ENCODE assay signal across 10 mouse cellular contexts in the genomic region with DNA sequence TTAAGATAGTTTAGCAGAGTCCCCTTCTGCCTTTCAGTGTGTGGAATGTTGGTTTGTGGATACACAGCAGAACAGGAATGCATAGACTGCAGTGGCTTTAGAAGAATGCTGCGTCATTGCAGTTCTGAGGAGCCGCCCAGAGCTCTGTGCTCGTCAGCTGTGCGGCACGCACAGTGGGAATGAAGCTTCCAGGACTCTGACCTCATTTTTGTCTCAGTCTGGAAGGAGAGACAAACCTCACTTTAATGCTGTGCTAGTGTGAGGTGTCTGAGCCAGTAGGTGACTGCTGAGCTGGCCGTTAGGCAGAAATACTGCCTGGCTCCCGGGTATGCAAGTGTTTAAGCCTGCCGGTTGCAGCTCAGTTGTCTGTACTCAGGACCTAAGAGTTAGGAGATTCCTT. TPM values are rescaled to one million over a fixed set of nuclear protein-coding genes. Genes with fewer than 3 reads are reported as not detected.
DNase-seq lines count a peak whose midpoint lies in the region; ATAC-seq lines count a peak whose summit lies in the region.
"Had no signal": no experiment of that assay in that cellular context is flagged by ENCODE, and none has a peak within 500 bp of the region (broad histone marks: within the 10 kb centered on the region; RNA-seq: fewer than 3 reads in every experiment).

No protein-coding gene starts in this region.

- DNase-seq in cerebellum, adult 11-12 months: peak; percentile 24
- no peak for DNase-seq in cerebellum, postnatal 14 days
- DNase-seq in skeletal muscle tissue, adult 2 months (ENCODE audit: low read depth, low spot score): peak; percentile 57
- no peak for DNase-seq in layer of hippocampus, adult 9-10 months (ENCODE audit: low spot score)

- H3K9ac ChIP-seq in intestine, embryonic 16.5 days (ENCODE audit: low read depth, low read length): no peak overlapping the region
- H3K9ac ChIP-seq in midbrain, embryonic 16.5 days (ENCODE audit: low read depth, low read length): no peak overlapping the region

- no peak overlapping the region for H3K27ac ChIP-seq in intestine, embryonic 16.5 days (ENCODE audit: low read length)
- H3K27ac ChIP-seq in midbrain, embryonic 16.5 days (ENCODE audit: low read length): no peak overlapping the region

- H3K4me3 ChIP-seq in megakaryocyte, embryonic 14.5 days (replicated peaks): peak overlapping the region; percentile 42
- H3K4me3 ChIP-seq in intestine, embryonic 16.5 days (ENCODE audit: low read length): no peak overlapping the region
- no peak overlapping the region for H3K4me3 ChIP-seq in midbrain, embryonic 16.5 days (ENCODE audit: low read depth, low read length)

- no peaks in the 10 kb centered on the region for H3K27me3 ChIP-seq in megakaryocyte, embryonic 14.5 days (replicated peaks)
- no peaks in the 10 kb centered on the region for H3K27me3 ChIP-seq in intestine, embryonic 16.5 days (replicated peaks; ENCODE audit: control insufficient read depth, insufficient read depth, low read length)
- H3K27me3 ChIP-seq in midbrain, embryonic 16.5 days (ENCODE audit: control insufficient read depth, insufficient read depth, low read depth, low read length): no peaks in the 10 kb centered on the region

- ATAC-seq in megakaryocyte, adult 5-6 weeks (ENCODE audit: poor library complexity, severe bottlenecking): no peak
- 0 out of 2 replicates have a peak, but pooled peaks have one; percentile 52 for ATAC-seq in intestine, embryonic 16.5 days
- no peak for ATAC-seq in midbrain, embryonic 16.5 days
- ATAC-seq: activated CD4-positive, CD25-positive, alpha-beta regulatory T cell, adult 4 months; forebrain, embryonic 16.5 days had no signal

- H3K9me3 ChIP-seq in megakaryocyte, embryonic 14.5 days: no peaks in the 10 kb centered on the region
- no peaks in the 10 kb centered on the region for H3K9me3 ChIP-seq in intestine, embryonic 16.5 days (ENCODE audit: control insufficient read depth, low read length)
- no peaks in the 10 kb centered on the region for H3K9me3 ChIP-seq in midbrain, embryonic 16.5 days (replicated peaks; ENCODE audit: control insufficient read depth, low read length, poor library complexity, severe bottlenecking)

- H3K4me1 ChIP-seq in megakaryocyte, embryonic 14.5 days: peaks cover 95% of the 10 kb centered on the region
- H3K4me1 ChIP-seq in intestine, embryonic 16.5 days (ENCODE audit: control insufficient read depth, insufficient read depth, low read length): no peaks in the 10 kb centered on the region
- H3K4me1 ChIP-seq in midbrain, embryonic 16.5 days (ENCODE audit: control insufficient read depth, insufficient read depth, low read length): peaks cover 2% of the 10 kb centered on the region; the same call in 1 of the 2 replicates

- 75% methylated on average over 8 of the region's 8 CpGs for WGBS in intestine, embryonic 16.5 days
- WGBS in midbrain, embryonic 16.5 days: 92% methylated on average over 8 of the region's 8 CpGs

- no peak overlapping the region for H3K4me2 ChIP-seq in intestine, embryonic 16.5 days (ENCODE audit: low read depth, low read length)
- H3K4me2 ChIP-seq in midbrain, embryonic 16.5 days (ENCODE audit: low read length): no peak overlapping the region

- H3K36me3 ChIP-seq in megakaryocyte, embryonic 14.5 days (replicated peaks; ENCODE audit: low read length): peaks cover 100% of the 10 kb centered on the region
- H3K36me3 ChIP-seq in intestine, embryonic 16.5 days (ENCODE audit: control insufficient read depth, insufficient read depth, low read length): peaks cover 12% of the 10 kb centered on the region
- peaks cover 43% of the 10 kb centered on the region for H3K36me3 ChIP-seq in midbrain, embryonic 16.5 days (ENCODE audit: control insufficient read depth, insufficient read depth, low read length)

RNA-seq across cellular contexts. Expression of a gene that starts 8.3 kb away (rescaled TPM):
- polyA plus RNA-seq in megakaryocyte, embryonic 14.5 days (2012; ENCODE audit: insufficient read depth, low replicate concordance): 16.4 and 76.5 TPM in 2 replicates
- total RNA-seq in megakaryocyte, adult 5-6 weeks (2015): 18.7 and 22.8 TPM in 2 replicates
- total RNA-seq in megakaryocyte, adult 5-6 weeks (2017): 52.4 and 70.8 TPM in 2 replicates
- polyA plus RNA-seq in intestine, embryonic 16.5 days (2015; fragmentation: Nextera tagmentation; extraction: Ambion mirVana): 28.8 and 30.4 TPM in 2 replicates
- polyA plus RNA-seq in midbrain, embryonic 16.5 days (2015; fragmentation: Nextera tagmentation; extraction: Ambion mirVana): 64.5 and 67.6 TPM in 2 replicates

Comparison
In these comparisons a context has a peak if more than half of its experiments do, and no peak if none do; other contexts are left out.
1. DNase-seq: peak in cerebellum, adult 11-12 months (single experiment) and skeletal muscle tissue, adult 2 months (single experiment); none in cerebellum, postnatal 14 days (0 of 2) and layer of hippocampus, adult 9-10 months (single experiment).